Mouse (Mus musculus): ENCODE data around the gene Adcy10.

Adcy10 gene

GRCm38 (mm10) chr1:165484688-165485233 is at the start of gene Adcy10:
Gene Adcy10 (plus strand): TSS chr1:165485183.
- no peak for DNase-seq (ENCODE audit: low read depth, low spot score)

GRCm38 (mm10) chr1:165438289-165439021 is 46.5 kb upstream of the Adcy10 start:
- no peak for DNase-seq (ENCODE audit: low read depth, low spot score)

GRCm38 (mm10) chr1:165440788-165441187 is 44.2 kb upstream of the Adcy10 start:
- no peak for DNase-seq (ENCODE audit: low read depth, low spot score)

- no peak for DNase-seq (ENCODE audit: low read depth, low spot score)
These were observed 43.8 kb upstream of the Adcy10 start for GRCm38 (mm10) chr1:165441201-165441600.

GRCm38 (mm10) chr1:165441719-165442118 is 43.3 kb upstream of the Adcy10 start:
- no peak for DNase-seq (ENCODE audit: low read depth, low spot score)

GRCm38 (mm10) chr1:165459041-165459502 is 25.9 kb upstream of the Adcy10 start:
- DNase-seq (ENCODE audit: low read depth, low spot score) = no peak

- no peak for DNase-seq (ENCODE audit: low read depth, low spot score)
These were observed 25.3 kb upstream of the Adcy10 start for GRCm38 (mm10) chr1:165459503-165460181.

- peak; percentile 98 for DNase-seq (ENCODE audit: low read depth, low spot score)
These were observed 24.6 kb upstream of the Adcy10 start, which contains the start of the genes Dcaf6 and Mpc2 for GRCm38 (mm10) chr1:165460360-165460800. Gene Dcaf6 (minus strand): TSS chr1:165460475. Gene Mpc2 (plus strand): TSS chr1:165460637.

GRCm38 (mm10) chr1:165460801-165461377 is 24.1 kb upstream of the Adcy10 start:
- DNase-seq (ENCODE audit: low read depth, low spot score) = peak; percentile 99

GRCm38 (mm10) chr1:165461681-165462080 is 23.3 kb upstream of the Adcy10 start:
- no peak for DNase-seq (ENCODE audit: low read depth, low spot score)

- no peak for DNase-seq (ENCODE audit: low read depth, low spot score)
These were observed 22.1 kb upstream of the Adcy10 start for GRCm38 (mm10) chr1:165462861-165463260.

- no peak for DNase-seq (ENCODE audit: low read depth, low spot score)
These were observed 20.4 kb upstream of the Adcy10 start for GRCm38 (mm10) chr1:165464574-165464973.

GRCm38 (mm10) chr1:165468971-165469370 is 16.0 kb upstream of the Adcy10 start:
- DNase-seq (ENCODE audit: low read depth, low spot score) = no peak

GRCm38 (mm10) chr1:165469717-165470116 is 15.3 kb upstream of the Adcy10 start:
- DNase-seq (ENCODE audit: low read depth, low spot score) = no peak

- DNase-seq (ENCODE audit: low read depth, low spot score) = no peak
These were observed 13.5 kb upstream of the Adcy10 start for GRCm38 (mm10) chr1:165471490-165471889.

- no peak for DNase-seq (ENCODE audit: low read depth, low spot score)
These were observed 1.1 kb downstream of the Adcy10 start for GRCm38 (mm10) chr1:165486108-165486507.

- DNase-seq (ENCODE audit: low read depth, low spot score) = no peak
These were observed 4.2 kb downstream of the Adcy10 start for GRCm38 (mm10) chr1:165489197-165489596.

GRCm38 (mm10) chr1:165498856-165499255 is 13.9 kb downstream of the Adcy10 start:
- DNase-seq (ENCODE audit: low read depth, low spot score) = no peak

- no peak for DNase-seq (ENCODE audit: low read depth, low spot score)
These were observed 18.5 kb downstream of the Adcy10 start for GRCm38 (mm10) chr1:165503307-165504024.

GRCm38 (mm10) chr1:165506303-165506702 is 21.3 kb downstream of the Adcy10 start:
- DNase-seq (ENCODE audit: low read depth, low spot score) = no peak

GRCm38 (mm10) chr1:165510161-165510560 is 25.2 kb downstream of the Adcy10 start:
- DNase-seq (ENCODE audit: low read depth, low spot score) = no peak

All from brain, embryonic 18.5 days (tissue).